9 mouse cellular contexts compared by ENCODE assay signal in genomic region chr8:46499376-46500061, GRCm38 (mm10). TPM values are rescaled to one million over a fixed set of nuclear protein-coding genes. Genes with fewer than 3 reads are reported as not detected.
DNase-seq lines count a peak whose midpoint lies in the region; ATAC-seq lines count a peak whose summit lies in the region.
"Had no signal": no experiment of that assay in that cellular context is flagged by ENCODE, and none has a peak within 500 bp of the region (broad histone marks: within the 10 kb centered on the region; RNA-seq: fewer than 3 reads in every experiment).

No protein-coding gene starts in this region.

- H3K9ac ChIP-seq in forebrain, embryonic 11.5 days (ENCODE audit: low read length) = no peak overlapping the region; the same call in 1 of the 2 replicates
- H3K9ac ChIP-seq in kidney, embryonic 14.5 days (ENCODE audit: low read depth, low read length) = no peak overlapping the region
- H3K9ac ChIP-seq in neural tube, embryonic 14.5 days (replicated peaks; ENCODE audit: low read depth, low read length) = no peak overlapping the region

- 33% methylated on average over 19 of the region's 19 CpGs for WGBS in heart, embryonic 10.5 days
- 30% methylated on average over 19 of the region's 19 CpGs for WGBS in forebrain, embryonic 11.5 days
- WGBS in kidney, embryonic 14.5 days = 21% methylated on average over 19 of the region's 19 CpGs
- 50% methylated on average over 19 of the region's 19 CpGs for whole genome bisulfite sequencing in neural tube, embryonic 14.5 days

- peak overlapping the region; percentile 35 for H3K4me2 ChIP-seq in forebrain, embryonic 11.5 days (ENCODE audit: low read depth, low read length, severe bottlenecking)
- H3K4me2 ChIP-seq in kidney, embryonic 14.5 days (replicated peaks; ENCODE audit: low read depth, low read length) = peak overlapping the region; percentile 31
- no peak overlapping the region for H3K4me2 ChIP-seq in neural tube, embryonic 14.5 days (ENCODE audit: low read depth, low read length)

- no peak for ATAC-seq in forebrain, embryonic 11.5 days (replicated peaks; ENCODE audit: low FRiP score)
- ATAC-seq in kidney, embryonic 14.5 days (ENCODE audit: low FRiP score, low TSS enrichment) = peak; percentile 94
- peak; percentile 60; the same call in 1 of the 2 replicates for ATAC-seq in neural tube, embryonic 14.5 days (ENCODE audit: low read depth)

- peaks cover 51% of the 10 kb centered on the region for H3K4me1 ChIP-seq in heart, embryonic 10.5 days
- H3K4me1 ChIP-seq in forebrain, embryonic 11.5 days (replicated peaks; ENCODE audit: control insufficient read depth, insufficient read depth, low read length) = peaks cover 3% of the 10 kb centered on the region; the same call in 1 of the 2 replicates
- peaks cover 3% of the 10 kb centered on the region; the same call in 1 of the 2 replicates for H3K4me1 ChIP-seq in kidney, embryonic 14.5 days (ENCODE audit: control insufficient read depth, insufficient read depth, low read length)
- no peaks in the 10 kb centered on the region for H3K4me1 ChIP-seq in neural tube, embryonic 14.5 days (ENCODE audit: control insufficient read depth, insufficient read depth, low read length)

- H3K4me3 ChIP-seq in heart, embryonic 10.5 days = peak overlapping the region; percentile 36
- H3K4me3 ChIP-seq in forebrain, embryonic 11.5 days (ENCODE audit: low read depth, low read length) = no peak overlapping the region
- H3K4me3 ChIP-seq in kidney, embryonic 14.5 days (ENCODE audit: low read length) = no peak overlapping the region
- no peak overlapping the region for H3K4me3 ChIP-seq in neural tube, embryonic 14.5 days (ENCODE audit: low read depth, low read length)

- H3K9me3 ChIP-seq in heart, embryonic 10.5 days = no peaks in the 10 kb centered on the region
- no peaks in the 10 kb centered on the region for H3K9me3 ChIP-seq in forebrain, embryonic 11.5 days (ENCODE audit: control insufficient read depth, low read length)
- no peaks in the 10 kb centered on the region for H3K9me3 ChIP-seq in kidney, embryonic 14.5 days (ENCODE audit: control insufficient read depth, low read length)
- no peaks in the 10 kb centered on the region for H3K9me3 ChIP-seq in neural tube, embryonic 14.5 days (ENCODE audit: control insufficient read depth, low read length)

- DNase-seq in heart, embryonic 10.5 days (ENCODE audit: low spot score) = no peak
- no peak for DNase-seq in heart, adult 9 months (ENCODE audit: low spot score in 2 of 2)
- no peak for DNase-seq in forebrain, embryonic 11.5 days (ENCODE audit: low spot score)
- DNase-seq in cerebellum, adult 8-10 months = no peak
- no peak for DNase-seq in layer of hippocampus, adult 18-20 months (ENCODE audit: low spot score in 2 of 2)
- no peak for DNase-seq in left cerebral cortex, adult 11 months (ENCODE audit: low spot score)
- DNase-seq: gastrocnemius, postnatal 10 days had no signal

- H3K27me3 ChIP-seq in heart, embryonic 10.5 days (ENCODE audit: insufficient read depth, poor library complexity, severe bottlenecking) = no peaks in the 10 kb centered on the region
- H3K27me3 ChIP-seq in forebrain, embryonic 11.5 days (ENCODE audit: control insufficient read depth, insufficient read depth, low read length) = no peaks in the 10 kb centered on the region
- H3K27me3 ChIP-seq in kidney, embryonic 14.5 days (ENCODE audit: control insufficient read depth, insufficient read depth, low read length) = no peaks in the 10 kb centered on the region
- no peaks in the 10 kb centered on the region for H3K27me3 ChIP-seq in neural tube, embryonic 14.5 days (ENCODE audit: control insufficient read depth, insufficient read depth, low read length)

- no peaks in the 10 kb centered on the region for H3K36me3 ChIP-seq in heart, embryonic 10.5 days
- no peaks in the 10 kb centered on the region for H3K36me3 ChIP-seq in forebrain, embryonic 11.5 days (ENCODE audit: control insufficient read depth, insufficient read depth, low read length)
- no peaks in the 10 kb centered on the region for H3K36me3 ChIP-seq in kidney, embryonic 14.5 days (ENCODE audit: control insufficient read depth, insufficient read depth, low read length)
- no peaks in the 10 kb centered on the region for H3K36me3 ChIP-seq in neural tube, embryonic 14.5 days (ENCODE audit: control insufficient read depth, insufficient read depth, low read length)

- H3K27ac ChIP-seq in heart, embryonic 10.5 days = no peak overlapping the region
- no peak overlapping the region for H3K27ac ChIP-seq in forebrain, embryonic 11.5 days (ENCODE audit: low read depth, low read length)
- peak overlapping the region; percentile 20; the same call in 1 of the 2 replicates for H3K27ac ChIP-seq in kidney, embryonic 14.5 days (ENCODE audit: low read depth, low read length)
- H3K27ac ChIP-seq in neural tube, embryonic 14.5 days (ENCODE audit: low read depth, low read length) = no peak overlapping the region

RNA-seq across cellular contexts. Expression of gene Acsl1, which starts 28.7 kb away (rescaled TPM):
- polyA plus RNA-seq in heart, embryonic 10.5 days (2016; fragmentation: Nextera tagmentation; extraction: Ambion mirVana) = 21.2 and 25.9 TPM in 2 replicates
- 6.2 and 6.7 TPM in 2 replicates for polyA plus RNA-seq in forebrain, embryonic 11.5 days (2014; fragmentation: Nextera tagmentation; extraction: Ambion mirVana)
- 9.7 and 16.1 TPM in 2 replicates for polyA plus RNA-seq in kidney, embryonic 14.5 days (2014; fragmentation: Nextera tagmentation; extraction: Ambion mirVana)
- polyA plus RNA-seq in neural tube, embryonic 14.5 days (2014; fragmentation: Nextera tagmentation; extraction: Ambion mirVana) = 19.9 and 21.8 TPM in 2 replicates
- total RNA-seq in layer of hippocampus, adult 18-20 months (2021) = 10 to 100 TPM; 42.8 to 45.5 TPM

RNA-seq across cellular contexts. Expression of gene Cenpu, which starts 52.3 kb away (rescaled TPM):
- polyA plus RNA-seq in heart, embryonic 10.5 days (2016; fragmentation: Nextera tagmentation; extraction: Ambion mirVana) = 11.9 and 16.4 TPM in 2 replicates
- polyA plus RNA-seq in forebrain, embryonic 11.5 days (2014; fragmentation: Nextera tagmentation; extraction: Ambion mirVana) = 32.6 and 35.2 TPM in 2 replicates
- 19.4 and 24.5 TPM in 2 replicates for polyA plus RNA-seq in kidney, embryonic 14.5 days (2014; fragmentation: Nextera tagmentation; extraction: Ambion mirVana)
- polyA plus RNA-seq in neural tube, embryonic 14.5 days (2014; fragmentation: Nextera tagmentation; extraction: Ambion mirVana) = 6.7 and 7.0 TPM in 2 replicates
- total RNA-seq in layer of hippocampus, adult 18-20 months (2021) = 1 to 10 TPM; 1.4 to 2.1 TPM
